Mouse (Mus musculus): Measurements from ENCODE around the gene Scrt2.

DNA sequence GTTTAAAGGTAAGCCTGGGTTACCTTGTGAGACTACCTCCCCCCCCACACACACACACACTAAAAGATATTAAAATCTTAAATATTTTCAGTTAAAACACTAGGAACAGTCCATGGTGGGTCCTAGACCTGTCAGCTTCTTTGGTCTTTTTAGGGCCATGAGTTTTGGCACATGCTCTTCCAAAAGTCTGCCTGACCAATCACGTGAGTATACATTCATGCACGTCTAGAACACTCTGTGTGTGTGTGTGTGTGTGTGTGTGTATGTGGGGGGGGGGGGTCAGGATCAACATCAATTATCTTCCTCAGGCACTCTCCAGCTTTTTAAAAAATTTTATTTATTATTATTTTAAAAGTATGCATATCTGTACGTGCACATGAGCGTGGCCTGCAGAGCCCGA, 31.2 kb downstream of the Scrt2 start:
- TF ChIP-seq GATA1 (IDR thresholded peaks at IDR 0.05; ENCODE audit: low read length) (no peak), TAL1 (IDR thresholded peaks at IDR 0.05; ENCODE audit: low read length) (no peak)

All from erythroblast, embryonic 14.5 days (primary cell).